Mouse (Mus musculus) erythroblast, embryonic 14.5 days (primary cell): ENCODE results near the gene Ldlrad3.

ENCODE experiments used
- GATA1 ChIP-seq: IDR thresholded peaks from 2 replicates; pipeline ENCODE4 v1.6.1; 2012; ENCODE audit warnings: low read length, inconsistent platforms, mixed read lengths
- TAL1 ChIP-seq: IDR thresholded peaks from 3 replicates; pipeline ENCODE4 v1.6.1; 2012; ENCODE audit warnings: low read length, inconsistent platforms, mixed read lengths

DNA sequence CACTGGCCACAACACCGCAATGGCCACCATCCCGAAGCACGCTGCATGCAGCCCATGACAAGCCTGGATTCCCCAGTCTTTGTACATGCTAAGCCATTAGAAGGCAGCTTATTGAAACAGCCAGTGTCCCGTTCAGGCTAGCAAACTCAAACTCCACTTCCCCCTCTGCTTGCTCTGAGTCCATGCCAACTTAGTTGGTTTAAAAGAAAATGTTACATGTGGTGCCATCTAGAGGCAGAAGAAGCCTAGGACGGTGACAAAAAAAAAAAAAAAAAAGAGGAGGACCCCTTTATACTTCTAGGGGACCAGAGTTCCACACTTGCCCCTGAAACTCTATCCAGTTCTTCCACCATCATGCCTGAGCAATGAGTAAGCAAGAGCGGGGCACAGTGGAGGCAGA is 78.9 kb downstream of the Ldlrad3 start:
- TF ChIP-seq GATA1 (no peak), TAL1 (no peak)
